Mouse (Mus musculus) T-helper 17 cell (primary cell): ENCODE data around the gene Spock1.

Source experiments
- in situ Hi-C, 2 experiments: fragments of 300-600 bp; cut with MboI, MseI; formaldehyde crosslinking; loops; 1 replicate in 1 of 2; 2 replicates in 1 of 2; pipeline ENCODE4 v1.15.1; 2025; ENCODE audit warnings: high pct_unique_total_duplicates in 2 of 2

Spock1 gene

GRCm38 (mm10) chr13:57662554-57662953 is 245.6 kb downstream of the Spock1 start:
- in situ Hi-C loops: no loop called here

- in situ Hi-C loops: no loop called here
Observed at GRCm38 (mm10) chr13:57660523-57660922, 247.6 kb downstream of the Spock1 start.

GRCm38 (mm10) chr13:57659872-57660271 is 248.3 kb downstream of the Spock1 start:
- in situ Hi-C loops: no loop called here

- in situ Hi-C loops: no loop called here
Observed at GRCm38 (mm10) chr13:57656606-57657005, 251.5 kb downstream of the Spock1 start.

GRCm38 (mm10) chr13:57654362-57654761 is 253.8 kb downstream of the Spock1 start:
- in situ Hi-C loops: no loop called here

- in situ Hi-C loops: no loop called here
Observed at GRCm38 (mm10) chr13:57651236-57651635, 256.9 kb downstream of the Spock1 start.

- in situ Hi-C loops: no loop called here
Observed at GRCm38 (mm10) chr13:57648784-57649183, 259.3 kb downstream of the Spock1 start.

GRCm38 (mm10) chr13:57647456-57647855 is 260.7 kb downstream of the Spock1 start:
- in situ Hi-C loops: no loop called here

- in situ Hi-C loops: no loop called here
Observed at GRCm38 (mm10) chr13:57643036-57643435, 265.1 kb downstream of the Spock1 start.

GRCm38 (mm10) chr13:57641649-57642048 is 266.5 kb downstream of the Spock1 start:
- in situ Hi-C loops: no loop called here

GRCm38 (mm10) chr13:57640968-57641367 is 267.2 kb downstream of the Spock1 start:
- in situ Hi-C loops: no loop called here

GRCm38 (mm10) chr13:57638820-57639219 is 269.3 kb downstream of the Spock1 start:
- in situ Hi-C loops: no loop called here

GRCm38 (mm10) chr13:57637606-57638132 is 270.5 kb downstream of the Spock1 start:
- in situ Hi-C loops: no loop called here

GRCm38 (mm10) chr13:57637080-57637572 is 271.0 kb downstream of the Spock1 start:
- in situ Hi-C loops: no loop called here

GRCm38 (mm10) chr13:57636196-57637015 is 271.7 kb downstream of the Spock1 start:
- in situ Hi-C loops: no loop called here

GRCm38 (mm10) chr13:57630532-57630931 is 277.6 kb downstream of the Spock1 start:
- in situ Hi-C loops: no loop called here

GRCm38 (mm10) chr13:57628218-57628617 is 279.9 kb downstream of the Spock1 start:
- in situ Hi-C loops: no loop called here

GRCm38 (mm10) chr13:57626434-57626833 is 281.7 kb downstream of the Spock1 start:
- in situ Hi-C loops: no loop called here

- in situ Hi-C loops: no loop called here
Observed at GRCm38 (mm10) chr13:57623909-57624481, 284.1 kb downstream of the Spock1 start.

GRCm38 (mm10) chr13:57619079-57619768 is 288.9 kb downstream of the Spock1 start:
- in situ Hi-C loops: loop anchor here in 1 of 2 experiments (5.0 kb wide), 1 partner anchor 1178 kb away; no protein-coding TSS in a partner anchor

GRCm38 (mm10) chr13:57611326-57612171 is 296.6 kb downstream of the Spock1 start:
- in situ Hi-C loops: loop anchor here in 1 of 2 experiments (5.0 kb wide), 1 partner anchor 91 kb away; no protein-coding TSS in a partner anchor
